Mouse (Mus musculus): ENCODE data around the gene Actn4.
A peak's percentile ranks its signal among the peaks of the same experiment; 100 is the strongest.
"Not testable (repeated sequence)": the region's sequence is repeated elsewhere in the genome, so short reads cannot be mapped to it uniquely, and the experiment has no call there.

The Actn4 gene

GRCm38 (mm10) chr7:28969672-28970394 is 7.7 kb upstream of the Actn4 start:
- DNase-seq (ENCODE audit: low spot score): no peak

GRCm38 (mm10) chr7:28969271-28969670 is 7.1 kb upstream of the Actn4 start:
- no peak for DNase-seq (ENCODE audit: low spot score)

GRCm38 (mm10) chr7:28968120-28968519 is 6.0 kb upstream of the Actn4 start:
- not testable (repeated sequence) for DNase-seq (ENCODE audit: low spot score)

DNA sequence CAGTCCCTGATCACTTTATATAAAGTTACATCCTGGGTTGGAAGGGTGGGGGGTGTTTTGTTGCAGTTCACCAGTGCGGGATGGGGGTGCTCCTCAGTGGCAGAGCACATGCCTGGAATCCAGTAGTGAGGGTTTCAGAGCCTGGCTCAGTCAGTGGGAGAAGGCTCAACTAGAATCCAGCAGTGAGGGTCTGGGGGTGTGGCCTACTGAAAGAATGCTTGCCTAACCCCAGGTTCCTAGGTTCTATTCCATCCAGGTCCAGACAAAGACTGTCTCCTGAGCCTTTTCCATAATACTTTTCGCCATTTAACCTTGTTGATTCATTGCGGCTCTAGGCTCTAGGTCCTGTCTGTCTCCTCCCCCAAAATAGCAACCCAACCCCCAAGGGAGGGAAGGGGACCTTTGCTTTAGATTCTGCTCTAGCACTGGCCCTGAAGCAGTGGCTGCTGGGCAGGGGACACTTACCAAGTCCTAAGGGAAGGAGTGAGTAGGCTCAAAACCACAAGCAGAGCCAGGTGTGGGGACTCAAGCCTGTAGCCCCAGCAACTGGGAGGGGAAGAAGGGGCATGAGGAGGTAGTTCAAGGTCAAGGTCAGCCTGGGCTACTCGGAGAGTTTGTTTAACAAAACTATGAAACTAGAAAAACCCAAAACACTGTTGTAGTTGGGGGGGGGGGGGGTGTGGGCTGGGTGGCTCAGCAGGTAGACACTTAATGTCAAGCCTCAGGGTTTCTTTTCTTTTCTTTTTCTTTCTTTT is 4.8 kb upstream of the Actn4 start:
- DNase-seq (ENCODE audit: low spot score): no peak

- DNase-seq (ENCODE audit: low spot score): no peak
Measured at GRCm38 (mm10) chr7:28966181-28966580, 4.0 kb upstream of the Actn4 start.

DNA sequence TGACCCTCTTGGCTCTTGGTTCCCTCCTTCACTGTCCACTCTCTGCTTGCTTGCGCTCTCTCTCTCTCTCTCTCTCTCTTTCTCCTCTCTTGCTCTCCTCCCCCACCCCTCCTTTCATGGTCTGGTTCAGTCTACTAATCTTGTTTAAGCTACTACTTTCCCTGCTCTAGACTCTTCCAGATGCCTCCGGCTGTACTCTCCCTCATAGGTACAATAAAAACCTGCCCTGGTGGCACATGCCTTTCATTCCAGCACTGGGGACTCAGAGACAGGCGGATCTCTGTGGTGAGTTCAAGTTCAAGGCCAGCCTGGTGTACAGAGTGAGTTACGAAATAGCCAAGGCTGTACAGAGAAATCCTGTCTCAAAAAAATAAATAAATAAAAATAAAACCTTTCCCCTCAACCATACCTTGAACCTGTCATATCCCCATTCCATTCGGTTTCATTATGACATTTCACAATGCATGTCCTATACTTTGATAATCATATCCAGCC is 3.3 kb upstream of the Actn4 start:
- DNase-seq (ENCODE audit: low spot score): no peak

DNA sequence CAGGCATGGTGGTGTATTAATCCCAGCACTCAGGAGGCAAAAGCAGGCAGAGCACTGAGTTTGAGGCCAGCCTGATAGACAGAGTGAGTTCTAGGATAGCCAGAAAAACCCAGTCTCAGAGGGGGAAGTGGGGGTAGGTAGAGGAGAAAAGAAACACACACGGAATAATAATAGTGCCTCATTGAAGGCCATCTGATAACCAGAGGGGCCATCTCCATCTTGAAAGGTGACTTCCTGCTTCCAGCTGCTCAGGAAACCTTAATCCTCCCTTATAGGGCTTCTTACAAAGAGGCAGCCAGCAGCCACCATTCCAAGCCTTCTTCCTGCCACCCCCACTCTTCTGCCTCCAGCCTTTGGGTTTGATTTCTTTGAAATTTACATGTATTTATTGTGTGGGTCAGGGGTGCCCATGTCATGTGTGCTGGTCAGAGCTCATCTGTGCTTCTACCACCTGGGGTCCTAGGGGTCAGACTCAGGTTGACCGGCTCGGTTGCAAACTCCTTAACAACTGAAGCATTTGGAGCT is 1.3 kb upstream of the Actn4 start:
- no peak for DNase-seq (ENCODE audit: low spot score)

DNA sequence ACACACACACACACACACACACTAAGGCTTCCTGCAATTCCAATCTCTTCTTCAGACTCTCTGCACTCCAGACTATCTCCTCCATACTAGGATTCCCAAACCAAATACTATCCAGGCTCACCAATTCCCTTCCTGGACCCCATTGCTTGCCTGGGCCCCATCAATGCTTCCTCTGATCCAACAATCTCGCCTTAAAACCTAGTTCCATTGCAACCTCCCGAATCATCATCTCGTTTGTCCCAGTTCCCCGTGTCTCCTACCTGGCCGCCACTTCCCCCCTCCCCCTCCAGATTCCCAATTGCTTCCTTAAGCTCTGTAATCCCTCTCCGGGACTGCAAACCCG is 585 bp downstream of the Actn4 start:
- DNase-seq (ENCODE audit: low spot score): no peak

DNA sequence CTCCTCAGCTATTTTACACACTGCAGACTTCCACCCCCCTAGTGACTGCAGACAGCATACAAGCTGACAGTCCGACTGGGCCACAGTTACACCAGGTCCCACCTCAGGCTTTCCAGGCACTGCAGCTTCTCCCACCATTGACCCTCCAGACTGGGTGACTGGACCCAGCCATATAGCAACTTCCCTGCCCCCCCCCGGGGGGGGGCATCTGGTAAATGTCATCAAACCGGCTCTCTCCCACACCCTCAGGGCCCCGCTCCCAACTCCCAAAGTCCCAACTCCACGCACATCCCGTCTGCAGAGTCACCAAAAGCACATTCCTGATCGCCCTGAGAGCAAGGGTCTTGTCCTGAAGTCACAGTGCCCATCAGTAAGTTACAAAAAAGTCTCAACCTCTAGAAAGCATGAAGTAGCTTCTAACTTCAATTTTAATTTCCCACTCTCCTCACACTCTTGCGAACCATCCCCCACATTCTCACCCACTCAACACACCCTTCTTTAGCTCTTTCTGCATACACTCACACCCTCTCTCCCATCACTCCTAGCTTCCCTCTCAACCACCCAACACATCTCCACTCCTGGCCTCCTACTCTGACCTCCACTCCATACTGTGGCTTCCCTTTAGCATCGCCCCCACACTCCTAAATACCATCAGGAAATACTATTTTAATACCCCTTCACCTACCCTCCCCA is 1.6 kb downstream of the Actn4 start:
- no peak for DNase-seq (ENCODE audit: low spot score)

DNA sequence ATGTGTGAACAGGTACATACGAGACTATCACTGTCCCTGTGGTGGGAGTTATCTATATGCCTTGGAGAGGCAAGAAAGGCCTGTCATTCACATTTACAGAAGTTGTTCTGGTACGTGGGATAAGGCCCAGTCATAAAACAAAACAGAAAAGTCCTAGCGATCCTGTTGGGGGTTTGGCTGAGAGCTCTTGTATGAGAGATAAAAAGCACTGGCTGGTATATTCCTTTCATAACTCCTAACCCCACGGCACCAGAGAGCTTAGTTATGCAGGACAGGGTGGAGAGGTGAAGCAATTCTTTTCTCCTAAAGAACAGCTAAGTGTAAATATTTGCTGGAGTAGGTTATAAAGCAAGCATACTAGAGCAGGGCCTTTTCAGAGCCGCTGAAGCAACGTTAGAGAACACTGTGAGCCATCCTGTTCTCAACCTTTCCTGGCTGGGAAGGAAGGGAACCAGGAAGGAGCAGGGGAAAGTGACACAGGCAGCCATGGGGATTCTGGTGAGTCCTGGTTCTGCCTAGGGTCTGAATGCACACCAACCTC is 2.6 kb downstream of the Actn4 start:
- no peak for DNase-seq (ENCODE audit: low spot score)

- DNase-seq (ENCODE audit: low spot score): no peak
Measured at GRCm38 (mm10) chr7:28958770-28959169, 3.4 kb downstream of the Actn4 start.

DNA sequence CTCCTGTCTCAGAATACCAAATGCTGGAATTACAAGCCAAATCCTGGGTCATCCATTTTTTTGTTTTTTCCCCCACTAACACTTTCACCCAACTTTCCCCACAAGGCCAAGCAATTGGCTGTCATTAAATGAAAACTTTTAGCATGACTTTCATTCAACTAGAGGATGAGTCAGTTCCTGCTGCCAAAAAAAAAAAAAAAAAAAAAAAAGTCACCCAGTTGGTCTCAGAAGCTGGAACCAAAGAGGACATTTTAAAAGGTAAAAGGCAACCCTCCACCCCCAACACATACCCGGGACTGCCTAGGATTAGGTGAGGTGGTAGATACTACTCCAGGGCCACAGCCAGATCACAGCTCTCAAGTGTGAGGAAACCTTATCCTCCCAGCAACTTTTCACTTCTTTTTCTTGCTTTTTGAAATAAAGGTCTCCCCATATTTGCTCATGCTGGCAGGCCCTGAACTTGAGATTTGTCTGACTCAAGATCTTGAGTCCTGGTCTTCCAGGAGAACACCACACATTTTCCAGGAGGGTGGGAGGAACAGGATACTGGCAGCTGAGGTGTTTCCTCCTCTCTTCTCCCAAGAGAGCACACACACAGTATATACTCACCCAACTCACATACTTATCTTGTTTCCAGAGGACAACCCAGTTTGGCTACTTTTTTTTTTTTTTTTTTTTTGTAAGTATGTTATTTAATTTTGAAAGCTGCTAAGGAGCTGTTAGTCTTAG is 4.0 kb downstream of the Actn4 start:
- DNase-seq (ENCODE audit: low spot score): no peak

DNA sequence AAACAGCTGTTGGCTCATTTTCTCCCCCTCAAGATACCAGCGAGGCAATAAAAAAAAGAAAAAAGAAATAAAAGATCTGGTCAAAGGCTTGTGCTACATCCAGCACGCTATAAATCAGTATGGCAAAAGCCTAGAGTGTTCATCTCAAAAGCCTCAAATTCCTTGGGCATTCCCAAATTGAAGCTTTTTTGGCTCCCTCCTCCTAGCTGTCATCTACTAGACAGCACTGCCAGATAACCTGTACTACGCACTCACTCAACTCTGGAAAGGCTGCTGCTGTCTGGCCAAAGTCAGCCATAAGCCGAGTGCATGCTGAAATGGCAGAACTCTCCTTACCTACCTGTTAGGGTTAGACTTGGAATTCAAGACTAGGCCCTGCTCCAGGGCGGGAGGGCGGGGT is 4.9 kb downstream of the Actn4 start:
- DNase-seq (ENCODE audit: low spot score): no peak

DNA sequence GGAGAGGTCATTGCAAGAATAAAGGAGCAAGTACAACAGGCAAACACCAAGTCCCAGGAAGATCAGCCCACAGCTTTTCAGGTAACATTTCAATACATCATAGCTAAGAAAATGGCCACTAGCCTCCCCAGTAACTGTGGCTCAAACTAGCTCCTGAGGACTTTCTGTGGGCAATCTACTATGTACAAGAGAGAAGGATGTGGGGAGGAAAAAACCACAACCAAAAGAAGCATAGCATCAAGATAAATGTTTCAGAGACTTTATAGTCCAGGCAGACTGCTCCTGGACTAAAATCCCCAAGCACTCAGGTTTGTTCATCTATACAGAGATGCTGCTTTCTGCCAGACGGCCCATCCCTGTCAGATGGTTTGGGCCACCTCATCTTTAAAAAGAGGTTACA is 5.9 kb downstream of the Actn4 start:
- DNase-seq (ENCODE audit: low spot score): no peak

DNA sequence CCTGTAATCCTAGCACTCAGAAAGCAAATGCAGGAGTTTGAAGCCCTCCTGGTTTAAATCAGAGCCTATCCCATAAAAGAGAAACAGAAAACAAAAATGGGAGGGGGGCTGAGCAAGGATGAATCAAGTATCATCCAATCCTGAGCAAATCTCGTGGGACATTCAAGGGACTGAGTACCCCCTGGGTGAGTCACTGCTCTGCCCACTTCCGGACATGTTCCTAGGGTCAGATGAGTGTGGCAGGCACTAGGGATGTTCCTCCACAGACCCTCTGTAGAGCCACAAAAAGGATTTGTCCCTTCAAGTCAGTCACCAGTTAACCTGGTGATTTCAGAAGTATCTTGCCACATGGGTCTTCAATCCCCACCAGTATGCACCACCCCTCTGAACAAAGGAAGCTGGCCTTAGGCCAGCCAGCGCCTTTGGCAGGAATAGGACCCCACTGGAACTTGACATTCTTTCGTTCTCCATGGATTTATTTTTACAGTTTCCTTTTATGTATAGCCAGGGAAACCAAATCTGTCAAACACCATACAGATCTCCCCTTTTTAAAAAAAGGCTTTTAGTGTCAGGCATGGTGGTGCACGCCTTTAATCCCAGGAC is 6.7 kb downstream of the Actn4 start:
- DNase-seq (ENCODE audit: low spot score): no peak

- DNase-seq (ENCODE audit: low spot score): no peak
Measured at GRCm38 (mm10) chr7:28954773-28955172, 7.4 kb downstream of the Actn4 start.

- DNase-seq (ENCODE audit: low spot score): peak; percentile 68
Measured at GRCm38 (mm10) chr7:28953476-28954376, 8.4 kb downstream of the Actn4 start.

DNA sequence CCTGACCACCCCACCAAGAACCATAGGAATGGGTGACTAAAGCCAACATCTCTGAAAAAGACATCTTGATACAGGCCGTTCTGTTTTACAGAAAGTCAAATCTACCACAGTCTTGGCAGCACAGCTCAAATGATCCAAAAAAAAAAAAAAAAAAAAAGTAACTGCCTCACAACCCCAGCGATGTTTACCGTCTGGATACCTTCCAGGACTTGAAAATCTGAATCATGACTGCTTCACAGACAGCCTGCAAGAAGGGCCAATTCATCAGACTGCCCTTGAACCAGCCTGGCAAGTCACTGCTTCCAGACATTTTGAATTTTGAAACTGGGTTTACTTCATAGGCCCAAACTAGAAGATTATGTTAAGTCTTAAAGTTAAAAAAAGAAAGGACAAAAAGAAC is 9.4 kb downstream of the Actn4 start:
- DNase-seq (ENCODE audit: low spot score): no peak

GRCm38 (mm10) chr7:28951764-28952163 is 10.4 kb downstream of the Actn4 start:
- no peak for DNase-seq (ENCODE audit: low spot score)

DNA sequence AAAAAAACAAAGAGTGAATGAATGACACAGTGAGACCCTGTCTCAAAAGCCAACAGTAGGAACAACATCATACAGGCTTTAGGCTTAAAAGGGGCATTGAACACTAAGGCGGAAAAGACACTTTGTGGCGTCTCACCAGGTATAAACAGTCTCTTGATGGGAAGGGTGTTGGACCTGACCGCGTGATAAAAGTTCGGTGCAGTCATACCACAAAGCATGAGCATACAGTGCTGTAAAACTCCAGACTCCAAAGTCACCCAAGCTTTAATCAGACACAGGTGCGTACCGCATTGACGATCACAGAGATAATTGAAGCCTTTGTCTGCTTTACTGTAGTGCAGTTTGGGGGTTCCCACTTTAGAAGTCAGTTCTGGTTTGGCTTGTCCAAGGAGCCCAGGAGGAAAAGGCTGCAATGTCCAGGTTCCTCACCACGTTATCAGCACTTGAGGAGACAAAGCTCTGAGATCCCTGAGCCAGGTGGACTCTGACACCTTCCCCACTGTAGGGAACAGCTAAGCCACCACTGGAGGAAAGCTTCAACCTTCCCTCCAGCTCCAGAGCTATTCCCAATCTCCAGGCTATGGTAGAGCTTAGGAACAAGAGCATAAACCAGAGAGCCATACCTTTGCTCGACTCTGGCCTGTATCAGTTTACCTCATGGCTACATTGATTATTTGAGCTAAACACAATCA is 11.6 kb downstream of the Actn4 start:
- no peak for DNase-seq (ENCODE audit: low spot score)

Data from c-Kit-positive CD71-positive TER-119-positive erythroid progenitor cells, embryonic 14.5 days (primary cell).